Mouse (Mus musculus): Measurements from ENCODE around the gene Ldb3.

DNA sequence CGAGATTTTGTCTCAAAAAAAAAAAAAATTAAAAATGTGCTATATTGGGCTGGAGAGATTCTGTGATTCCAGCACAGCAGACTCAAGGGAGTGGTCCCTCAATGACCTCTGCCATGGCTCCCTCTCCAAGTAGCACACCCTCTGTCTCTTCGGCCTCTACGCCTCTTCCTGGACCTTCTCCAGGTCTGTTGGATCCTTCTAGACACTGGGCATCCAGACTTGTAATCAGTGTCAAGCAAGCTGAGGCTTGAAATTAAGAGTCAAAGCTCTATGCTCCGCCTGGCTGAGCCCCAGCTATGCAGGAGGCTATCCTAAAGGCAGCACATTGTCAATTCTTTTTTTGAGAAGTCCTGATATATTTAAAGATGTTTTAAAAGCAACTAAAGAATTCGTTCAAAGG lies 54.9 kb downstream of the Ldb3 start:
- TF ChIP-seq CTCF (IDR thresholded peaks at IDR 0.05; ENCODE audit: borderline replicate concordance, insufficient read depth, low read length) (no peak), POLR2A (IDR thresholded peaks at IDR 0.05; ENCODE audit: low read depth, low read length) (no peak)

Data from embryonic fibroblast, embryonic 13.5 days (primary cell).